Mouse (Mus musculus) adrenal gland, adult 8-10 months (tissue): ENCODE measurements around the gene B230104I21Rik. TPM values are rescaled to one million over a fixed set of nuclear protein-coding genes. Genes with fewer than 3 reads are reported as not detected.

Source experiments
- DNase-seq: peaks from one replicate; pipeline ENCODE4 v3.0.0; 2022
- total RNA-seq, 4 experiments: library from RNA; stranded (reverse); gene quantifications; 2 replicates each; pipeline ENCODE4 v1.2.4; 2022

B230104I21Rik gene
- not detected for total RNA-seq

DNA sequence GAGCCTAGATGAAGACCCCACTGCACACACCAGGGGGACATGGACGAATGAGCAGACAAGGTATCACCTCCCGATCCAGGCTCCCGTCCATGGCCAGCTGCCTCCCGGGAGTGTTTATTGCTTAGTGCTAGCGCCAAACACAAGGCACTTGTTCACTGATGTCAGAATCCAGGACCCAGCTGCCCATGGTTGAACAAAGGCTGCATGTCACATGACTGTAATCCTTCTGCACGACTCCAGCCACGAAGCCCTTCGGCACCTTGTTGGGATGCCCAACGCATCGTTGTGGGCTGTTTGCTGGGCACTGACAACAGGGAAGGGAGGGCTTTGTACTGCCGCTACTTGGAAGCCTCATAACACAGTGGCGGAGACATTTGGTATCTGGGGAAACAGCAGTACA is at the start of gene B230104I21Rik:
B230104I21Rik (plus strand) TSS at position 367 of the 400 bp plus-strand sequence.
- no peak for DNase-seq

DNA sequence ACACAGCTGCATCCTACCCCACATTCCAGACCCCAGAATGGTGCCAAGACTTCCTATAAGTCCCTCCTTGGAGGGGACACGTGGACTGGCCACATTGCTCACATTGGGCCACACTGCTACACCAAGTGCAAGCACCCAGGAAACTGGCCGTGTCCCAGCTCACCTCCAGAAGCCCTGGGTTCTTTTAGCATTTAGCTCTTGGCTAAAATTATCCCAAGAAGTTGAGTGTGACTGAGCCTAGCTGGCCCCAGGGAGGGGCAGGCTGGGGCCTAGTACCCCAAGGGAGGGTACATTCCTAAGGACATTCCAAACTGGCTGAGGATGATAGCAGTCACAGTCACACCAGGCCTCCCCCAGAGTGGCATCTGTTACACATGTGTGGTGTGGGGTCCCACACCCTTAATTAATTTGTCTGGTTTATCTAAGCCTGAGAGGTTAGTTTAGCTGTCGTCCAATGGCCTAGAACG is 42.2 kb upstream of the B230104I21Rik start:
- no peak for DNase-seq

DNA sequence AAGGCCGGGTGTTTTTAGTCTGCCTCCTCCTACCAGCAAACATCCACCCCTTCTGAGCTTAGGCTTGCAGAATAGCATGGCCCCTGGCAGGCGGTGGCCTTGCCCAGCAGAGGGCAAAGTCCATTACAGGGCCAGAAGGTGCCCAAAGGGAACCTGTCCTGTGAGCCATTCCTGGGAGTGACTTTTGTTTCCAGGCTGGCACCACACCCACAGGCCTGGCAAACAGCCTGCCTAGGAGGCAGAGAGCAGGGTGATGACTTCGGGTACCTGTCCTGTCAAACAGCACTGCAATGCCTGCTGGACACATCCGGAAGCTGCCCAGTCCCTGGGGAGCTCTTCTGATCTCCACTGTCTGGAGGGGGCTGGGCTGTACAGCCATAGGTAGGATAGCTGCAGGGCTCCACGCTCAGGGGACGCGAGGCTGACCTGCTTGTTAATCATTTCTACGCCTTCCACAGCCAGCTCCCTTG is 41.6 kb upstream of the B230104I21Rik start:
- no peak for DNase-seq

DNA sequence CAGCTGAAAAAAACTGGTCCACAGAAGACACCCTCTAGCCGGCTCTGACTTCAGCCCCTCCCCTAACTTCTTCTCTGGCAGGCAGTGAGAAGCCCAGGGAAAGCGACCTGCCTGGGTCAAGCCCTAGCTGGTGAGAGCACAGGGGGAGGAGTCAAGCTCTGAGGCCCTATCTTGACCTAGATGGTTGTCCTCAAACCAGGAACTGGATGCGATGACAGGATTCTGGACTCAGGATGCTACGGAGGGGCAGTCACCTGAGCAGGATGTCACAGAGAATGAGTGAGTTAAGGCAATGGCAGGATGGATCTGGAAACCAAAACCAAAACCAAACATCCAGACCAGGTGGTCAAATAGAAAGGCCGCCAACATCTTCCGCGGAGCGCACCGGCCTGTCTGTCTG is 38.2 kb upstream of the B230104I21Rik start:
- no peak for DNase-seq

DNA sequence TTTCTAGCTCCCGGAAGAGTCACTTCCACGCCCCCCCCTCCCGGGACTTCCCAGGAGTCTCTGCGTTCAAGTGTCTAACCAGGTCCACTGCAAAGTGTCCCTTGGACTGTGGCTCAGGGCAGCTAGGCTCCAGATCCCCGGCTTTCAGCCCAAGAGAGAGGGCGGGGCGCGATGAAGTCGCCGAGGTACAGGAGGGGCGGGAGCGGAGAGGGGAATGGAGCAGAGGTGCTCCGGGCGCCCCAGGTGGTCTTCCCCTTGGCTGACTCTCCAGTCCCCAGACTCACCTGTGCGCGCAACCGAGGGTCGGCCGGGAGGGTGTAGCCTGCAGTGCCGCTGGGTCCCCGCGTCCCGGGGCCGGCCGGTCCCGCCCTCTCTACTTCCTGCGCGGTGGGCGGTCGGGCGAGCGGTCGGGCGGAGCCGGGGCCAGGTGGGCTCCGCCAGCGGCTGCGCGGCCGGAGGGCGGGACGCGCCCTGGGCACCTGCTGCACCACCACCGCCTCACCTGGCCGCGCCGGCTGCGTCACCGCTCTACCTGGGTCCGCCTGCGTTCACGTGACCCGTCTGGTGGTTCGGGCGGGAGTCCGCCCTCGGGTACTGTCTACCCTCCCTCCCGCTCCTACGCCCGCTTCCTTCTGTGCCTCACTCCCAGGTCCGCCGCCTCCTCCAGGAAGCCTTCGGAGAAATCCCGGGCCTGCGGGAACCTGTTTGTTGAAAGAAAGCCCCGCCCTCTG is 36.2 kb upstream of the B230104I21Rik start:
- DNase-seq: no peak

GRCm38 (mm10) chr4:154301466-154301881 is 34.5 kb upstream of the B230104I21Rik start, which contains the start of gene Arhgef16:
Arhgef16 (minus strand) TSS chr4:154301676.
- DNase-seq: no peak

- DNase-seq: no peak
Measured at GRCm38 (mm10) chr4:154309131-154309530, 26.8 kb upstream of the B230104I21Rik start.

GRCm38 (mm10) chr4:154310576-154311262 is 25.2 kb upstream of the B230104I21Rik start:
- DNase-seq: no peak

GRCm38 (mm10) chr4:154312143-154312812 is 23.6 kb upstream of the B230104I21Rik start:
- no peak for DNase-seq

GRCm38 (mm10) chr4:154312935-154313621 is 22.8 kb upstream of the B230104I21Rik start:
- no peak for DNase-seq

GRCm38 (mm10) chr4:154313622-154313967 is 22.3 kb upstream of the B230104I21Rik start:
- DNase-seq: no peak

GRCm38 (mm10) chr4:154325410-154325809 is 10.5 kb upstream of the B230104I21Rik start:
- DNase-seq: no peak

- no peak for DNase-seq
Measured at GRCm38 (mm10) chr4:154328431-154328830, 7.5 kb upstream of the B230104I21Rik start.

- peak; percentile 21 for DNase-seq
Measured at GRCm38 (mm10) chr4:154328836-154329235, 7.1 kb upstream of the B230104I21Rik start.

GRCm38 (mm10) chr4:154330001-154330400 is 5.9 kb upstream of the B230104I21Rik start:
- DNase-seq: no peak

- no peak for DNase-seq
Measured at GRCm38 (mm10) chr4:154331271-154331670, 4.7 kb upstream of the B230104I21Rik start.

DNA sequence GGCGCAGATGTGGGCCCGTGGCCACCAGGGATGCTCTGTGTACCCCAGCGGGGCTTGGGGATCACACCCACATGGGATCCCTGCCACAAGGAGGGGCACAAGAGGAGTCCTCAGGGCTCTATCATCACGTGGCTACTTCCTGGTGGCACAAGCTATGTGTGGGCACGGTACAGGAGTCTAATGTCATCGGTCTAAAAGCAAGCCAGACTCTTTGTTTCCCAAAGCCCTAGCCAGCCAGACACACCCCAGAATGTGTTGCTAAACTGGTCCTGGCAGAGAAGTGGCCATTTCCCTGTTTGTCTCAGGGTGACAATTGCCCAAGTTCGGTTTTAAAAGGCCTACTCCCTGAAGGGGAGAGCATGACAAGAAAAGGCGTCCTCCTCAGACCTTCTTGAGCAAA is 2.6 kb upstream of the B230104I21Rik start:
- no peak for DNase-seq

- peak; percentile 29 for DNase-seq
Measured at GRCm38 (mm10) chr4:154334699-154335402, 1.1 kb upstream of the B230104I21Rik start.

- DNase-seq: no peak
Measured at GRCm38 (mm10) chr4:154336650-154337049, 723 bp downstream of the B230104I21Rik start.

- no peak for DNase-seq
Measured at GRCm38 (mm10) chr4:154346731-154347522, 11.0 kb downstream of the B230104I21Rik start.
